Mouse (Mus musculus): ENCODE data around the gene Cox20.
"Not testable (repeated sequence)": the region's sequence is repeated elsewhere in the genome, so short reads cannot be mapped to it uniquely, and the experiment has no call there.

Cox20 gene

GRCm38 (mm10) chr1:178318389-178319184 is at the start of gene Cox20:
Gene Cox20 (plus strand): TSS chr1:178319130.
- peak; percentile 98 to 99 for DNase-seq

GRCm38 (mm10) chr1:178270635-178271034 is 48.3 kb upstream of the Cox20 start:
- DNase-seq = no peak

- no peak for DNase-seq
These were observed 43.7 kb upstream of the Cox20 start for GRCm38 (mm10) chr1:178275174-178275730.

GRCm38 (mm10) chr1:178275738-178276053 is 43.2 kb upstream of the Cox20 start:
- DNase-seq = no peak

GRCm38 (mm10) chr1:178276054-178276911 is 42.6 kb upstream of the Cox20 start:
- peak; percentile 84 to 86 for DNase-seq

GRCm38 (mm10) chr1:178283314-178283713 is 35.6 kb upstream of the Cox20 start:
- DNase-seq = not testable (repeated sequence)

- DNase-seq = no peak
These were observed 34.8 kb upstream of the Cox20 start for GRCm38 (mm10) chr1:178283946-178284720.

GRCm38 (mm10) chr1:178287601-178288176 is 31.2 kb upstream of the Cox20 start:
- no peak for DNase-seq

- DNase-seq = no peak
These were observed 27.2 kb upstream of the Cox20 start for GRCm38 (mm10) chr1:178291716-178292115.

GRCm38 (mm10) chr1:178294051-178294450 is 24.9 kb upstream of the Cox20 start:
- no peak for DNase-seq

- not testable (repeated sequence) for DNase-seq
These were observed 17.7 kb upstream of the Cox20 start for GRCm38 (mm10) chr1:178301261-178301660.

- DNase-seq = peak; percentile 70 to 85
These were observed 15.5 kb upstream of the Cox20 start for GRCm38 (mm10) chr1:178303425-178303824.

GRCm38 (mm10) chr1:178309487-178309886 is 9.4 kb upstream of the Cox20 start:
- no peak for DNase-seq

- DNase-seq = no peak
These were observed 8.8 kb upstream of the Cox20 start for GRCm38 (mm10) chr1:178310128-178310527.

GRCm38 (mm10) chr1:178313039-178313597 is 5.8 kb upstream of the Cox20 start:
- DNase-seq = no peak

GRCm38 (mm10) chr1:178314236-178314635 is 4.7 kb upstream of the Cox20 start:
- no peak for DNase-seq

- DNase-seq = no peak
These were observed 1.5 kb upstream of the Cox20 start for GRCm38 (mm10) chr1:178317275-178318001.

- DNase-seq = no peak
These were observed 935 bp upstream of the Cox20 start for GRCm38 (mm10) chr1:178318002-178318388.

GRCm38 (mm10) chr1:178319295-178320037 is 536 bp downstream of the Cox20 start:
- peak in 1 of 2 experiments; percentile 50 for DNase-seq

GRCm38 (mm10) chr1:178320038-178320722 is 1.2 kb downstream of the Cox20 start:
- DNase-seq = no peak

All from cerebellum, postnatal 25 days (tissue).